Mouse (Mus musculus) intestine, postnatal 0 days (tissue): ENCODE results near the gene Lrfn2. TPM values are rescaled to one million over a fixed set of nuclear protein-coding genes. Genes with fewer than 3 reads are reported as not detected.

Source experiments
- ATAC-seq: fragments of 200-750 bp; cut with Nextera tagmentation; 2 replicates; pipeline ENCODE4 v1.8.0; 2017; ENCODE audit warnings: mild to moderate bottlenecking, moderate TSS enrichment, moderate library complexity
- H3K27ac ChIP-seq: fragments of 300-500 bp; sonication (generic); 2 replicates; pipeline ENCODE4 v1.5.1; 2014; ENCODE audit warnings: mild to moderate bottlenecking, low read depth, low read length, moderate library complexity
- H3K27me3 ChIP-seq: fragments of 300-500 bp; sonication (generic); replicated peaks from 2 replicates; pipeline ENCODE4 v1.6.1; 2014; ENCODE audit warnings: low read length, mixed read lengths; ENCODE audit not compliant: control insufficient read depth, insufficient read depth
- H3K36me3 ChIP-seq: fragments of 300-500 bp; sonication (generic); 2 replicates; pipeline ENCODE4 v1.6.1; 2014; ENCODE audit warnings: mild to moderate bottlenecking, moderate library complexity; ENCODE audit not compliant: control insufficient read depth, insufficient read depth
- H3K4me1 ChIP-seq: fragments of 300-500 bp; sonication (generic); replicated peaks from 2 replicates; pipeline ENCODE4 v1.6.1; 2014; ENCODE audit warnings: antibody characterized with exemption, low read length, mixed read lengths; ENCODE audit not compliant: control insufficient read depth, insufficient read depth
- H3K4me2 ChIP-seq: fragments of 300-500 bp; sonication (generic); replicated peaks from 2 replicates; pipeline ENCODE4 v1.6.1; 2014; ENCODE audit warnings: low read depth, mild to moderate bottlenecking, moderate library complexity
- H3K4me3 ChIP-seq: fragments of 300-500 bp; sonication (generic); 2 replicates; pipeline ENCODE4 v1.5.1; 2014; ENCODE audit warnings: low read depth, low read length
- H3K9ac ChIP-seq: fragments of 300-500 bp; sonication (generic); 2 replicates; pipeline ENCODE4 v1.6.1; 2014; ENCODE audit warnings: mild to moderate bottlenecking, low read depth, low read length
- H3K9me3 ChIP-seq: fragments of 300-500 bp; sonication (generic); 2 replicates; pipeline ENCODE4 v1.6.1; 2016; ENCODE audit warnings: mixed run types; ENCODE audit not compliant: control insufficient read depth
- CTCF ChIP-seq: sonication (generic); IDR thresholded peaks from 2 replicates; pipeline ENCODE4 v1.5.1; 2016; ENCODE audit warnings: low read depth, mild to moderate bottlenecking, control low read depth, antibody characterized with exemption, moderate library complexity
- WGBS: fragments of 180-500 bp; shearing (Covaris S2); extraction: QIAGEN DNeasy Blood & Tissue Kit; methylation state at CpG from one replicate; pipeline ENCODE4 v1.1.7; 2014; 5-methylcytosine and 5-hydroxymethylcytosine counted together
- polyA plus RNA-seq: library from polyadenylated mRNA; unstranded; fragments of >200 nt; fragmentation: Nextera tagmentation; extraction: Ambion mirVana; gene quantifications from 2 replicates; pipeline ENCODE4 v1.2.1, GENCODE M21; 2015

The Lrfn2 gene
- polyA plus RNA-seq, 1 experiment from 2014 or later, result 0.20 TPM

DNA sequence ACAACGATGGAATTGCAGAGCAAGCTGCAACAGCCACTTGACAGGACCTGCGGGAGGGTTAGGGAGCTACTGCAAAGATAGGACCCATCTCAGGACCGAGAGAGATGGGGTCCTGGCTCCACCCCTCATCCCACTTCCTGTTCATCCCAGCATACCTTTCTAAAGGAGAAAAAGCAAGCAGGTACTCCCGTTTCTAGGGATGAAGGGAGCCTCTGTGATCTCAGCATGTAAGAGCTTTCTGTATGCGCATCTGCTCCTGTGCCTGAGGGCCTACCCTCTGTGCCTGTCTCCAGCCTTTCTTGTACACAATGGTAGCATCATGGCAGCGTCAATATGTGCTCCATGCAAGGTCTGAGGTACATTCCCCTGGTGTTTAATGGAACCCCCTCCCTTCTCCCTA, 102.9 kb downstream of the Lrfn2 start:
- Histone ChIP-seq H3K4me1 (no peaks in the 10 kb centered on the region), H3K36me3 (no peaks in the 10 kb centered on the region), H3K9me3 (no peaks in the 10 kb centered on the region), H3K27ac (no peak overlapping the region), H3K4me2 (no peak overlapping the region), H3K9ac (no peak overlapping the region), H3K27me3 (no peaks in the 10 kb centered on the region), H3K4me3 (no peak overlapping the region)
- no peak for TF ChIP-seq CTCF
- 56% methylated on average over 6 of the region's 6 CpGs for WGBS
- no peak for ATAC-seq

DNA sequence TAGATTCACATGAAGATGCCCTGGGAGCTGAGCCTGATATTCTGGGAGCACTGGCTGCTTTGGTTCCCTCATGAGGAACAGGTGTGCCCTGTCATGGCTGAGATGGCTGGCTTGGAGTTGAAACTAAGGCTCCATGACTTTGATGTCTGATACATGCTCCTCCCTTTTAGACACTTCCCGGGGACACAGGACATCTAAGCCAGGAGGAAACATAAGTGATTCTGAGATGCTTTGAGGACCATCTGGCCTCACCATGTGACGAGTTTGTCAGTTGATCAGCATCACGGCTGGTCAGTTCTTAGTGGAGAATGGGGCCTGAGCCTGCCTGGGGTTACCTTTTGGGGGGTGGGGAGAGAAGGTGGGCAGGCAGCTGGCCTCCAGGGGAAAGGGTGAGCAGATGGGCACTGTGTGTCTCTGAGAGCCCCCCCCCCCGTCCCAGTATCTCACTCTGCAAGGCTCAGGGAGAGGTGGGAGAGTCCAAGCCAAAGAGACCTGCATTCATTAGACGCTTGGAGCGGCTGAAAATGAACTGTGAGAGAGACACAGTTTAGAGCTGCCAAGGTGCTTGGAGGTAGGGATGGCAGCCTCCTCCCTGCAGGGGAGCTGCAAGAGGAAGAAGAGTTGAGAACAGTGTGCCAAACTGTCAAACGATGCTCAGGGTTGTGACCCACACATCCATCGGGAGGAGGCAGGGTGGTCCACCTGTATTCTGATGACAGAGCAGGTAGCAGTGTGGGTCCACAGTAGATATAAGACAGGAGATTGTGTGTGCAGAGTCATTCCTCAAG, 105.2 kb downstream of the Lrfn2 start:
- H3K4me2 ChIP-seq, result no peak overlapping the region
- H3K4me1 ChIP-seq, result no peaks in the 10 kb centered on the region
- no peak for ATAC-seq
- H3K9me3 ChIP-seq, result no peaks in the 10 kb centered on the region
- H3K27ac ChIP-seq, result no peak overlapping the region
- WGBS, result 84% methylated on average over 8 of the region's 8 CpGs
- no peak overlapping the region for H3K9ac ChIP-seq
- no peak overlapping the region for H3K4me3 ChIP-seq
- H3K36me3 ChIP-seq, result no peaks in the 10 kb centered on the region
- no peak for TF ChIP-seq CTCF
- no peaks in the 10 kb centered on the region for H3K27me3 ChIP-seq

- no peak overlapping the region for H3K9ac ChIP-seq
- no peak overlapping the region for H3K27ac ChIP-seq
- no peaks in the 10 kb centered on the region for H3K36me3 ChIP-seq
- H3K4me1 ChIP-seq, result no peaks in the 10 kb centered on the region
- 23% methylated on average over 11 of the region's 11 CpGs for WGBS
- ATAC-seq, result no peak
- TF ChIP-seq CTCF, result no peak
- no peaks in the 10 kb centered on the region for H3K9me3 ChIP-seq
- no peak overlapping the region for H3K4me2 ChIP-seq
- H3K4me3 ChIP-seq, result no peak overlapping the region
- H3K27me3 ChIP-seq, result no peaks in the 10 kb centered on the region
Observed at GRCm38 (mm10) chr17:49043806-49044640, 111.8 kb downstream of the Lrfn2 start.

DNA sequence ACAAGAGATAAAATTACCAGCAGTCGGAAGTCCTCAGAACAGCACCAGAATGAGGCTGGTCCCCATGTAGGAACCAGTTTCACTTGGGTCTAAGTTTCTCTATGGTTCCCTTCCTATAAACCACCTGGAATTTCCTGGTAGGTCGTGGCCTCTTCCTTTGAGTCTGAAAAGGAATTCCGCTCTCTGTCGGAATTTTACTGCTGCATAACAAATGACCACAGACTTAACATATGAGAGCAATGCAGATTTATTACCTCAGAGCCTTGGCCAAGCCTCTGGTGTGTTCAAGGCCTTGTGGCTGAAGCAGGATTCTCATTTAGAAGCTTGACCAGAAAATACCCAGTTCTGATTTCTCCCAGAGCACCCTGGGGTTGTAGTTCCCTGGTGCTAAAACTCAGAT, 115.7 kb downstream of the Lrfn2 start:
- H3K4me2 ChIP-seq, result no peak overlapping the region
- H3K27me3 ChIP-seq, result no peaks in the 10 kb centered on the region
- H3K36me3 ChIP-seq, result no peaks in the 10 kb centered on the region
- no peaks in the 10 kb centered on the region for H3K9me3 ChIP-seq
- H3K4me3 ChIP-seq, result no peak overlapping the region
- H3K4me1 ChIP-seq, result no peaks in the 10 kb centered on the region
- no peak overlapping the region for H3K27ac ChIP-seq
- H3K9ac ChIP-seq, result no peak overlapping the region
- TF ChIP-seq CTCF, result no peak
- 42% methylated on average over 4 of the region's 4 CpGs for WGBS
- ATAC-seq, result no peak

- WGBS, result 81% methylated on average over 11 of the region's 11 CpGs
- no peaks in the 10 kb centered on the region for H3K4me1 ChIP-seq
- H3K4me2 ChIP-seq, result no peak overlapping the region
- no peak overlapping the region for H3K4me3 ChIP-seq
- H3K9me3 ChIP-seq, result no peaks in the 10 kb centered on the region
- H3K27ac ChIP-seq, result no peak overlapping the region
- no peaks in the 10 kb centered on the region for H3K27me3 ChIP-seq
- no peak overlapping the region for H3K9ac ChIP-seq
- TF ChIP-seq CTCF, result no peak
- ATAC-seq, result no peak
- H3K36me3 ChIP-seq, result no peaks in the 10 kb centered on the region
Observed at GRCm38 (mm10) chr17:49051231-49051630, 119.1 kb downstream of the Lrfn2 start.

DNA sequence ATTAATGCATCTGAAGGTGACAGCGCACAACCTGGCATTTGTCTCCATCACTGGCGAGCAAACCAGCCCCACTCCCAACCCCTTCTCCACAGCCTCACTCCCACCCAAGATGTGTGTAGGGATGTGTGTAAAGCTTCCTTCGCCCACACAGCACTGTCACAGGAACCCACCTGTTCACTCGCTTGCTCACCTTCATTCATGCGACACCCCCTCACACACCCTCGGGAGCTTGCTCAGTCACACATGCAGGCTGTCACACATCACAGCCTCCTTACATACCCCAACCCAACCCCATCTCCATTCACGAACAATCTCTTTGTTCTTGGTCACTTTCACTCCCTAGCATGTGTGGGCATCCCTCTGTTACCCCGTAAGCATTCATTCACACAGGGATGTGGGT, 129.0 kb downstream of the Lrfn2 start:
- TF ChIP-seq CTCF, result no peak
- H3K9ac ChIP-seq, result no peak overlapping the region
- no peak overlapping the region for H3K4me2 ChIP-seq
- no peak overlapping the region for H3K4me3 ChIP-seq
- no peaks in the 10 kb centered on the region for H3K9me3 ChIP-seq
- WGBS, result 88% methylated on average over 8 of the region's 8 CpGs
- no peaks in the 10 kb centered on the region for H3K4me1 ChIP-seq
- no peaks in the 10 kb centered on the region for H3K36me3 ChIP-seq
- no peak for ATAC-seq
- no peak overlapping the region for H3K27ac ChIP-seq
- no peaks in the 10 kb centered on the region for H3K27me3 ChIP-seq
